Mouse (Mus musculus): ENCODE measurements around the gene Csnk1g1.

- TF ChIP-seq EP300 (IDR thresholded peaks at IDR 0.05; ENCODE audit: insufficient read depth, low read depth, low read length), result no peak
- TF ChIP-seq POLR2A (IDR thresholded peaks at IDR 0.05; ENCODE audit: insufficient read depth, low read length), result no peak
- peak; percentile 89 for TF ChIP-seq CTCF (IDR thresholded peaks at IDR 0.05; ENCODE audit: low read depth, low read length)
Observed at GRCm38 (mm10) chr9:66088411-66088810, 179.7 kb downstream of the Csnk1g1 start.
